Mouse (Mus musculus): ENCODE data around the gene Ubap2. TPM values are rescaled to one million over a fixed set of nuclear protein-coding genes. Genes with fewer than 3 reads are reported as not detected.

The Ubap2 gene
- total RNA-seq (2021), result 100 to 1,000 TPM; 110 to 113 TPM
- long read RNA-seq, experiment 1, full-length matches to known transcripts, result 91 of 201 reads
- long read RNA-seq, experiment 1, partial matches to known transcripts, result 41 of 201 reads
- long read RNA-seq, experiment 1, other reads (novel, unspliced or antisense), result 69 of 201 reads
- long read RNA-seq, experiment 2, full-length matches to known transcripts, result 74 of 189 reads
- long read RNA-seq, experiment 2, partial matches to known transcripts, result 43 of 189 reads
- long read RNA-seq, experiment 2, other reads (novel, unspliced or antisense), result 72 of 189 reads

DNA sequence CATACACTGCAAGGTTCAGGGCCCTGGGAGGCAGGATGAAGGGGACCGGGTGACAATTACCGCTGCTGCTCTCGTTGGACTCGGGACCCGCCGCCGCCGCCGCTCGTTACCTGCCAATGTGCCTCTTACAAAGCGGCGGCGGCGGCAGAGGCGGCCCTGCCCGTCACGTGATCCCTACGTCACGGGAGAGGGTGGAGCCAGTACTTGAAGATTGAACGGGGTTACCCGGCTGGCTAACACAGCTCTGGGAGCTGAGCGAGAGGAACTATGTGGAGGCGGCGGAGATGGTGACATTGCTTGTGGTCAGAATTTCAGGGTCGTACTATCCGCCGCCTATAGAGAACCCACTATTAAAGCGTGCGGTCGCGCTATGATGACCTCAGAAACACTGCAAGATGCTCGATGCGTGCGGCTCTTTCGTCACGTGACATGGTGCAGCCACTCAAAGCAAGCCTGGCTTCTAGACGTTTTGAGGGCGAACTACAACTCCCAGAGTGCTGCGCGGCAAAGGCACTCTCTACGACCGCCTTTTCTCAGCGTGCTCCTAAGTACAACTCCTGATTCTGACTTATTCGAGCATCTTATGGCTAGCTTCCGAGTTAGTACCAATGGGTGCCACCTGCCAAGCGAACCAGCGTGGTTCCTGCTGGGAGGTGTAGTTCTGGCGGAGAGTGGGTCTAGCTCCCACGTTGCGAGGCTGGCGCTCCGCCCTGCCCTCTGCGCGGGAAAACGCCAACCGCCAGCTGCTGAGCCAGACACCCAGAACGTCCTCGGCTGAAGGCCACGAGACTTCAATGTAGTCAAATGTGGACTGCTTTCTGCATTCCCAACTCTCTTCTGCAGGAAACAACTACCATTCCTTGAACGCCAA lies at the start of gene Ubap2:
Gene Ubap2, minus strand, starts transcription at position 165 of the 871 bp plus-strand sequence.
- peak; percentile 96 for DNase-seq

DNA sequence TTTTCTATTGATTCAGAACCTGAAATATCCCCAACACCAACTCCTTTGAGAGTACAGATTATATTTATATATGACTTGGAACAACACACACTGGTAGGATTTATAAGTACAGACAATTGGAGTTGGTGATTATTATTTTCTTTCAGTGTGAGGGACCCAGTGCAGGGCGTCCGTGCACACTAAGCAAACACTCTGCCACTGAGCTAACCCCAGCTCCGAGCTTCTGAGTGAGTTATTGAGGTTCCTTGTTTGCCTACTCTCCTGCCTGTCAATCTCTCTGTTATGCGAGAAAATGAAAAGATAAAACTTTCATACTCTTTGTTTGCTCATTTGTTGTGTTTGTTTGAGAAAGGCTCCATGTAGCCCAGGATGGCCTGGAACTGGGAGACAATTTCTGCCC lies 46.0 kb upstream of the Ubap2 start:
- DNase-seq, result no peak

DNA sequence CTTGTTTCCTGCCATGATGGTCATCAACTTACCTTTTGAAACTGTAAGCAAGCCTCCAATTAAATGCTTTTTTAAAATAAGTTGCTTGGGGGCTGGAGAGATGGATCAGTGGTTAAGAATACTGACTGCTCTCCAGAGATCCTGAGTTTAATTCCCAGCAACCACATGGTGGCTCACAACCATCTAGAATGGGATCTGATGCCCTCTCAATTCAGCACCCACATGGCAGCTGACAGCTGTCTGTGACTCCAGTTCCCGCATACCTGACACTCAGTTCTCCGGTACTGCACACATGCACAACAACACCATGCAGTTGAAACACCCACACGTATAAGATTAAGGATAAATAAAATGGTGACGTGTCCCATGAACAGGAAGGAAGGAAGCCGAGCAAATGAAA lies 43.3 kb upstream of the Ubap2 start:
- DNase-seq, result no peak

DNA sequence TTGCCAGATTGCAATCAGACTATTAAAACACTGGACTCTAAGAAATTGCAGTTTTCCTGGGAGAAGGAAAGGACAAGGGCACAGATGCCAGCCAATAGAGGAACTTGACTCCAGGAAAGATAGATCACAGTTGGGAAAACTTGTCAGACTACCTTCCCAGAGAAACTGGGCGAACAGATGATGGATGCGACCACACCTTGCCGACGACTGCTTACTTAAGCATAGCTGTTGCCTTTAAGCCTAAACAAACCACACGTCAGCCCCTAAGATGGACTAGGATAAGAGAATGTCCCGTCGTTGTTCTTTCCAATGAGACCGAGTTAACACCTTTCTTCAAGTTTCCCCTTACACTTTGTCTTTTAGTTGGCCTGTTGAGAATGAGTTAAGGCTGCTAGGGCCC lies 40.2 kb upstream of the Ubap2 start:
- no peak for DNase-seq

DNA sequence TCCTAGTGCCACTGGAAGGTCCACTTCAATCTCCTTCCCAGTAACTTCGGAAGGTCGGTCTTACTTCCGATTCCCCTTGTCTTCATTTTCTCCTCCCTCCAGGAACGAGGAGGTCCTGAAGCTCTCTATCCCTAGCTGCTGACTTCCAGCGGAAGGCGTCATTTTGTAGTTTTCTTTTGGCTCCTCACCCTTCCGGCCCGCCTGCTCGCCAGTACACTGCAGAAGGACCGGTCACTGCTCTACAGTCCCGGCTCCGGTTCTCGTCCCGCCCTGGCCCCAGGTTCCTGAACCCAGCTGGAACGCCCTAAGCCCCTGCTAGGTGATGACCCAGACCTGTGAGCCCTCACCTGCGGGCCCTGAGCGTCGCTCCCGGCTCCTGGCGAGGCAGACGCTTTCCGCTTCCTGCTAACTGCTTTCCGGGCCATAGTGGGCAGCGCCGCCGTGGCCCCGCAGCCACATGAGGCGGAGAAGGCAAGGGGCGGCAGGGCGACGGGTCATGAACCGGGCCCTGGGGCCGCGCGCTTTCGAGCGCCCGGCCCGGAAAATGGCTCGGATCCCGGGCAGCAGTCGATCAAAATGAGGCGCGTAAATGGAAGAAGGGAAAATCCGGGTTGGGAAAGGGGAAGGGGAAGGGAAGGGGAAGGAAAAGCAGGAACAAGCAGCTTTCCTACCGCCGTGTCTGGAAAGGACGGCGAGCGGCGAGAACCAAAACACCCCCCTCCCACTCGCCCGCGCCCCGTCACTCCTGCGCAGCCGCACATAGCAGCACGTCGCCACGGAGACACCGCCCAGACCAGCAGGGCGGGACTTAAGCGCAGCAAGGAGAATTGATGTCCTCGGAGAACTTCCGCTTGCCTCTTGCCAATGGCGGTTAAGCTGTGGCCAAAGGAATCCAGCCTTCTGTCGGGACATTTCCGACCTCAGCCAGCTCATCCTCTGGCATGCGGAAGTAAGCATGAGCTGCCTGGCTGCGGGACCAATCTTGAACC lies 39.5 kb upstream of the Ubap2 start, which contains the start of gene Dcaf12:
Gene Dcaf12, minus strand, starts transcription at position 749 of the 989 bp plus-strand sequence.
- peak; percentile 94 for DNase-seq

DNA sequence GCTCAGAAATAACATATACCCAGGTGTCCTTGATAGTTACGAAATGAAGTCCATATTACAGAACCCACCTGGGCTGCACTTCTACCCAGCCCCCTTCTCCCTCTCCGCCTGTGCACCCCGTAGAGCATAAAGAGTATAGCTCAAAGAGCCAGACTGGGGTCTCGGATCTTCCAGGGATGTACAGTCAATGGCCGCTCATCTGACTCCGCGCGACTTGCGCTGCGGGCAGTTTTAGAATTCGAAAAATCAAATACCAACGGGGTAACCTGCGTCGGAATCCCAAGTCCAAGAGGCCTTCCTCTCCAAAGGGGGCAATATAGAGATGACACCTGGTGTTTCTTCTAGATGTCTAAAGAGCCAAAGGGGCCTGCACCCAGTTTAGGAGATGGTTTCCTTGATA lies 38.8 kb upstream of the Ubap2 start:
- no peak for DNase-seq

DNA sequence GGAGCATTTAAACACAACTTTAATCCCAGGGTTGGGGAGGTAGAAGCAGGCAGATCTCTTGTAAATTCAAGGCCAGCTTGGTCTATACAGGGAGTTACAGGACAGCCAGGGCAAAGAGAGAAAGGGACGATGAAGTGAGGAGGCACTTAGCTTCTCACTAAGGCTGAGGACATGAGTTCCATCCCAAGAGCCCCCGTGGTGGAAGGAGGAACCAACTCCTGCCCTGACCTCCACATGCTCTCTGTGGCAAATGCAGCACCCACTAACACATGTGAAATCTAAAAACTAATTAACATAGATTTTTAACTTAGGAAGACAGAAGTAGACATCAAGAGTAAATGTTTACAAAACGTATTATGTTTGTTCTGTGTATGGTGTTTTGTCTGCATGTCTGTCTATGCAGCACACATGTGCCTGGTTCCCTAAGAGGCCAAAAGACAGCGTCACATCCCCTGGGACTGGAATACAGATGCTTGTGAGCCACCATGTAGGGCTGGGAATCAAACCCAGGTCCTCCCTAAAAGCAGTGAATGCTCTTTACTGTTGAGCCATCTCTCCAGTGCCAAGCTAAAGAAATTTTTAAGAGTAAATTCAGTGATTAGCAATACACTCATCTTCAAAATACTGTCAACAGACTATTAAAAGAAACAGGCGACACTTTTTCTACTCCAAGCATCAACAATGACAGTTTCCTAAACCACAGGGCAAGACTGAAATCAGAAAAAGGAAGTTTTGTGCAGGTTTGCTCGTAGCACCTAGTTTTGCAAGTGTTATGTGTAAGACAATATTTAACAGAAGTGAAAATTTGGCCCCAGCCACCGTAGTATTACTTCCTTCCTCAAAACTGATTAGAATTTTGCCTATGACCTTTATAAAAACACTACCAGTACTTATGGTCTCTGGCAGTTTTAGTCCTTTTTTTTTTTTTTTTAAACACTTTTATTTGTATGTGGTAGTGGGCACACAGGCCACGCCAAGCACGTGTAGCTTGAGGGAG lies 35.9 kb upstream of the Ubap2 start:
- no peak for DNase-seq

DNA sequence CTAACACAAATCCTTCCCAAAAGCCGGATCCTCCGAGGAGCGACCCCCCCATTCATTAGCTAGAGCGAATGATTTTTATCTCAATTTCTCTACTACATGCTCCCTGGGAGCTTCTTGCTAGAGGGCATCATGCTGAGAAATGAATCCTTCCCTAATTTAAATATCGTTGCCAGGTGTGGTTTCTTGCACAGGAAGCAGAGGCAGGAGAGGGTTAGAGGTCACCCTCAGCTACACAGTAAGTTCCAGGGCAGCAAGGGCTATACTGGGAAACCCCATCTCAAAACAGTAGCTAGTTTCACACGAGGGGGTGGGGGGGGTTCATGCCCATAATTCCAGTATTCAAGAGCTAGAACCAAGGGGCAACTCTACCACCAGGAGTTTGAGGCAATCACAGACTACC lies 32.5 kb upstream of the Ubap2 start:
- no peak for DNase-seq

DNA sequence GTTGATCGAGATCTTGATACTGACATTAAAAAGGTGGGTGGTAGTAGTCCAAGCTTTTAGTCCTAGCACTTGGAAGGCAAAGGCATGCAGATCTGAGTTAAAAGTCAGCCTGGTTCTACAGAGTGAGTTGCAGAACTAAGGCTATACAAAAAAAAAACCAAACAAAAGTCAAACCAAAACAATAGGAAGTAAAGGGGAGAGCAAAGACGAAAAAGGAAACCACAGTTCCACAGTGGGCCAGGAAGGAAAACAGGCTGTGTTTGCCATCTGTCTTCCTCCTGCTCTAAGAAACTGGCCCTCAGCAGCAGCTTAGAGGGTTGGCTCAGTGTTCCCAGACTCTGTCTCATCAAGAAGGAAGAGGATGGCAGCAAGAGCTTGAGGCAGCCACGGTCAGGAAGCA lies 29.4 kb upstream of the Ubap2 start:
- DNase-seq, result no peak

DNA sequence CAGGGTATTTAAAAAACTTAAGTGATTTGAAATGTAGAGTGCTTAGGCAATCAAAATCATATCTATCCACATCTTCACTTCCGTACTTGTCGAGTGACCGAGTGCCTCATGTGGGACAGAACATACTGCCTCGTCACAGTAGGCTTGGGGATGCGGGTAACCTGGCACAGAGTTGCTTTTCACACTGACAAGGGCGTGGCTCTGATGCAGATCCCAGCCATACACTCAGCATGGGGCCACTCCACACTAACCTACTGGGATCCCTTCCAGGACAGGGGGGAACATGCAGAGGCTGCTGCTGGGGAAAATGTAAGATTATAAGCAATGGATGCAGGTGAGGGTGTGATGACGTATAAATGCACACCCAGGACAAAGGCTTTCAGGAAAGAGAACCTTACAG lies 28.7 kb upstream of the Ubap2 start:
- no peak for DNase-seq

DNA sequence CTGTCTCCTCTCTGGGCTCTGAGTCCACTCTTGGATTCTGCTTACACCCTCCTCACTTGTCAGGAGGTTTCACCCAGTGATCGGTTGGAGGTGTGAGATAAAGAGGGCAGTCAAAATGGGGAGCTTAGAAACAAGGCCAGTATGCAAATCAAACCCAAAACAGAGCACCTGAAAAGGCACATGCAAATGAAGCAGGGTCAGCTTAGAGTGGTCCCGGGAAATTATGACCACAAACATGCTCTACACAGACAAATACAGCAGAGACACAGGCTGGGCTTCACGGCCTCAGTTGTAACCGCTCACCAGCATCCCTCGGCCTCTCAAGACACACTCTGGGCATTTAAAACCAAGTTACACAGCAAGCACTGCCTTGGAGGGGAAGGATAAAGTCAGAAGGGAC lies 24.0 kb upstream of the Ubap2 start:
- DNase-seq, result no peak

DNA sequence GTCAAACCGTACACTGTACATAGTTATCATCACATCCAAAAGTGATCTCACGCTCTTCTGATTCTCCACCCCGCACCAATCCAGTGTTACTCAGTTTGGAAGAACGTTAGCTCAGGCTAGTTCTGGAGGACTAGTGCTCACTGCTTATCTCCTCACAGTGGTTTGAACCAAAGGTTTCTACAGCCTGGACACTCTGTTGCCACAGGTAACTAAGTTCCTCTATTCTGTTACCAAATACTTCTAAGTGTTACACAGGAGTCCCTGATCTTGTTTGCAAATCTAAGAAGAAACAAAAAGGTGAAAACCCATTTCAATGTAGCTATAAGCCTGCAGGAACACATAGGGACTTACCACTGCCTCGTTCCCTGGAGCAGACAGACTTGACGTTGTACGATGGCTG lies 21.0 kb upstream of the Ubap2 start:
- no peak for DNase-seq

DNA sequence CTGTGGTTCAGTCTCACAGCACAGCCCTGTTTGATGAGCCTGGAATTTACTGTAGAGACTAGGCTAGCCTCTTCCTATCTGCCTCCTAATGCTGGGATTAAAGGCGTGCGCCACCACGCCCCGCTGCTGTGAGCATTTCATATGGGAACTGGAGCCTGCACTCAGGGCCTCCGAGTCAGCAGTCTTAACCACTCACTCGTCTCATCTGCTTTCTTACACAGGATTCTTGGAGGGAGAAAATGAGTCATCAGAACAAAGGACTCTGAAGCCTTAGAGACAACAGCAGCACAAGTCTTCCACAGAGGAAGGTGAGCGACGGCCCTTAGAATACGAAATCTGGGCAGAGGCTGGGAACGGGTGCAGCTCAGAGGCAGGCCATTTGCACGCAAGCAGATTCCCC lies 20.6 kb upstream of the Ubap2 start:
- no peak for DNase-seq

DNA sequence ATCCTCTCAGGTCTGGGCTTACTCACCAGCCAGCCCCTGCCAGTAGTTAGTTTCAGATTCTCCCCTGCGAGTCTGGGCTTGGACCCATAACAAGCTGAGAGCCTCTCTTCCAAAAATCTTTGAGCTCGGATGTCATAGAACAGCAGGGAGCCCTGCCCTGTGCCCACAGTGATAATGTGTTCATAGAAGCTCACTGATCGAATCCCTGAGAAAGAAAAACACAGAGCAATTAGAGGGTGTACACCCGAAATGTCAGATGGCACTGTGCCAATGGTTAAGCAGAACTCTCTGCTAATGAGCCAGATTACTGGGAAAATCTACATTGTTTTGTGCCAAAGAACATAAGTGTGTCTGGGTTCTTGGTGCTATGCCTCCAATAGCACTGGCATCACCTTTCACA lies 19.0 kb upstream of the Ubap2 start:
- no peak for DNase-seq

DNA sequence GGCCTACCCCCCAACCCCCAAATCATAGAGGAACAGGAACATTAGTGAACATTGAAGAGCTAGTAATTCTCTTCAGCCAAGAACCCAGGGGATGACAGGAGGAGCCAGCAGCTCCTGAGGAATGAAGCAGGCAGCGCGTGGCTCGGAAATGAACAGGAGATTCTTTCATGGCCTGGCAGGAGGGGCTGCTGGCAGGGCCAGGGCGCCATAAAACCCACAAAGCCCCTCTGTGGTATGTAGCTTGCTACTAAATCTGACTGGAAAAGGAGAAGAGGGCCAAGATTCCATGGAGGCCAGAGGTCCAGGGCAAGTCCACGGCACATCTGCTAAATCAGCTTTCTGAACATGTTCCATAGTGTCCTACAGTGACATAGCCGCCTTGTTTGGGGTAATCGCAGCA lies 14.9 kb upstream of the Ubap2 start:
- peak; percentile 20 for DNase-seq

DNA sequence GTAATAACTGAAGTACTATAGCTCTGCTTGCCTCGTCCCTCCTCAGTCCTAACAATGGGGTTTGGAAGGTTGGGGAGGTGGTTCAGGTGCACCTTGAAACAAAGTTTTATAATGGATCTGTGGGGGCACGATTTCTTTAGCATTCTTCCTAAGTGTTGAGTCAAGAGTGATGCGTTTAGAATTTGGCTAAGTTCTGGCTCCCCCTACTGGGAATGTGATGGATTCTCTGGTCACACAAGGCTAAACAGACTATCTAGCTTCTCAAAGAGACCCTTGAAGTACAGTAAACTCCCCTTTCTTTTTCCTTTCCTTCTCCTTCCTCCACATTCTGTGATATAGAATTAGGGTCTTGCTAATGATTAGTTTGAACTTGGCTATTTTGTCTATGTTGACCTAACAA lies 11.5 kb upstream of the Ubap2 start:
- DNase-seq, result no peak

DNA sequence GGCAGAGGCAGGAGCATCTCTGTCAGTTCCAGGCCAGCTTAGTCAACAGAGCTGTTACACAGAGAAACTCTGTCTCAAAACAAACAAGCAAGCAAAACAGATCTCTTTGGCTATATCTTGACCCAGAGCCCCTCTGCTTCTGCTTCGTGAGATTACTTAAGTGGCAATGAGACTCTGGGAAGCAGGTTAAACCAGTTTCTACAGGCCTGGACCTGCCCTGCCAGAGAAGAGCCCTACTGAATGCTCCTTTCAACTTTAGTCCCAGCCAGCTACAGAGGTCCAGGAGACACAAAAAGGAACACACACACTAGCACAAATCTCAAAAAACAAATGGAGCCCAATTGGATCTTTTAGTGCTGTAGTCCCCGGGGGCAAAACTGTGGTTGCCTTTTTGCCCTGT lies 9.1 kb upstream of the Ubap2 start:
- no peak for DNase-seq

DNA sequence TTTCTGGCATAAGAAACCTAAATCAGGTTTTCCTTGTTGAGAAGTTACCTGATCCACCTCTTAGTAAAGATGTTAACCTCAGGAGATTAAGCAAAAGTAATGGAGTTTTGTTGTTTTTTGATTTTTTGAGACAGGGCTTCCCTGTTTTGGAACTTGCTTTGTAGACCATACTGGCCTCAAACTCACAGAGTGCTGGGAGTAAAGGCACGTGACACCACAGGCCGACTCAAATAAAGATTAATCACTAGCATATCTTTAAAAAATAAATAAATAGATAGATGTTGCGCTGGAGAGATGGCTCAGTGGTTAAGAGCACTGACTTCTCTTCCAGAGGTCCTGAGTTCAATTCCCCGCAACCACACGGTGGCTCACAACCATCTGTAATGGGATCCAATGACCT lies 983 bp upstream of the Ubap2 start:
- no peak for DNase-seq

DNA sequence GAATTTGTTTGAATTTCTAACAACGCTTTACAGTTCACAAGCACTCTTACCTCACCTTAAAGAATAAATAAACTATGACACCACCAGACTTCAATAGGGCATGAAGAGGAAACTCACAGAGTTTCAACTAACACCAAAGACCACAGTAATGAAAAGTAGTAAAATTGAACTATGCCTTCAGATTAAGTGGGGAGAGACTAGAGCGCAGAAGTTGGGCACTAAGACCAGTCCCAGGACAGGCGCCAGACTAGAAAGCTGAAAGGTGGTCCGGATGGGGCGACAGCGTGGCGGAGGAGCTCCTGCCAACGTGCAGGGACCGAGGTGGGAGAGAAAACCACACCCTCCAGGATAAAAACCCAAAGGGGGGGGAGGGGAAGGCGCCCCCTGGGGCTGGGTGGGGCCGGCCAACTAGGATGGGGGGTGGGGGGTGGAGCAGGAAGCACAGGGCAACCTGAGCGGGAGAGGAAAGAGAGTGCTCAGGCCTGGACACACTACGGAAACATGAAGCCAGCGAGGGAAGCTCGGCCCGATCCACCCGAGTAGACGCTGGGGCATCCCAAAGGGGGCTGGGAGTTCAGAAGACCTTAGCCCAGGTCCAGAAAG lies 466 bp downstream of the Ubap2 start:
- DNase-seq, result no peak

DNA sequence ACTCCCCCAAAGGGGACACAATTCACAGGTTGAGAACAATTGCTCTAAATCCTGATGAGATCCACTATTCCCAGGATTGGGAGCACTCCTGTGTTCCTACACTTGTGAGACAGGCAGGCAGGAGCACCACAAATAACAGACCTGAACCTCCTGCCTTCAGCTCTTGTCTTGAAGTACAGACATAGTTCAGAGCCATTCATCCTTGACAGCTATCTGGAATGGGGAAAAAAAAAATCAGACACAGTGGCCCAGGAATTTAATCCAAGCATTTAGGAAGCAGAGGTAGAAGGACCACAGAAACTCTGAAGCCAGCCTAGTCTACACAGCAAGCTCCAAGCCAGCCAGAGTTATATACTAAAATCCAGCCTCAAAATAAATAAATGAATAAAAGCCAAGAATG lies 6.8 kb downstream of the Ubap2 start:
- DNase-seq, result no peak

DNA sequence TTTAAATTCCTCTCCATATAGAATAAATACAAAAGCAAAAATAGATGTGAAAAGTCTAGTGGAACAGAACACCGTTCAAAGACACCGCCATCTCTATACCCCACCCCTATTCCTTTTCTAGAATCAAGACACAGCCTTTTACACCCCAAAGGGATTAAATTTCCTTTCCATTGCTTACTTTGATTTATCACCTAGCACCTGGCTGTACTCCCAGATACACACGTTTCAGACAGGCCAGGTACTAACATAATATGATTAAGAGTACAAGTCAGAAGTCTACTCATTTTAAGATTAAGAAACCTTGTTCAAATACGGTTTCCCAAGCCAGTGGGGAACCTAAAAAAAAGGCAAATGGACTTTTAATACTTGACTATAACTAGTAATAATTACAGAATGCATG lies 8.6 kb downstream of the Ubap2 start:
- DNase-seq, result no peak
